Mouse (Mus musculus) activated CD4-positive, CD25-positive, alpha-beta regulatory T cell (primary cell): Measurements from ENCODE around the gene Arl2. TPM values are rescaled to one million over a fixed set of nuclear protein-coding genes. Genes with fewer than 3 reads are reported as not detected.

Experiments
- polyA plus RNA-seq, 2 experiments: library from polyadenylated mRNA; unstranded; fragments of 100-300 nt; shearing (Covaris generic); gene quantifications; one replicate each; pipeline ENCODE4 v1.2.1; 2017

Arl2 gene
- polyA plus RNA-seq, result 10 to 100 TPM; 14.8 to 26.8 TPM

DNA sequence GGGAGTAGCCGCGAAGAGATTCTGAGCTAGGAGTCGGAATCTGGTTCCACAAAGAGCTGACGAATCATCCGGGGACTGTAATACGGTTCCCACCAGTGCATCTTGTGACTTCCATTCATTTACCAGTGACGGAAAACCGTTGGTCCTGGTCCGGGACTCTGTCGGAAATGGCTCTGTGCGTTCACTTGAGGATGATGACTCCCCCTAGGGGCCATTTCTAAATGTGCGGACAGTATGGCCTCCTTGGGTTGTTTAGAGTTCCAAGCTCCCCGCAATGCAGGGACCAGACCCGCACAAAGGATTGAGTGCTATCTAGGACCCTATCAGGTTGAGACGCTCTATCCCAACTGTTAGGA, at the start of gene Arl2:
Gene Arl2 (minus strand): TSS at position 155 of the 356 bp plus-strand sequence.

DNA sequence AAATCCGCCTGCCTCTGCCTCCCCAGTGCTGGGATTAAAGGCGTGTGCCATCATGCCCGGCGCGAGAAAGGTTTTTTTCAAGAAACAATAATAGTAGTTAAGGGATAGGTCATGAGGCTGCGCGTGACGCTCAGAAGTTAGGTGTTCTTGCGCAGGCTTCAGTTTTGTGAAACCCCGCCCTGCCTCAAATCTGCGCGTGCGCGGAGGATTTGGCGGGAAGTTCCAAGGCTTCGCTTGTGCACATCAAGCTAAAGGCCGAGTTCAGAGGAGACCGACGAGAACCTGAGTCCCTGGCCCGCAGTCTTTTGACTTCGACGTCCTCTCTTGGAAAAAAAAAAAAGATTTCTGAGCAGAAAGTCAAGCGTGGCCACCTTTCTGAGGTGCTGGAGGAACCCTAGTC, 42.8 kb upstream of the Arl2 start, which contains the start of gene Majin:
Gene Majin (plus strand): TSS at position 258 of the 400 bp plus-strand sequence.

DNA sequence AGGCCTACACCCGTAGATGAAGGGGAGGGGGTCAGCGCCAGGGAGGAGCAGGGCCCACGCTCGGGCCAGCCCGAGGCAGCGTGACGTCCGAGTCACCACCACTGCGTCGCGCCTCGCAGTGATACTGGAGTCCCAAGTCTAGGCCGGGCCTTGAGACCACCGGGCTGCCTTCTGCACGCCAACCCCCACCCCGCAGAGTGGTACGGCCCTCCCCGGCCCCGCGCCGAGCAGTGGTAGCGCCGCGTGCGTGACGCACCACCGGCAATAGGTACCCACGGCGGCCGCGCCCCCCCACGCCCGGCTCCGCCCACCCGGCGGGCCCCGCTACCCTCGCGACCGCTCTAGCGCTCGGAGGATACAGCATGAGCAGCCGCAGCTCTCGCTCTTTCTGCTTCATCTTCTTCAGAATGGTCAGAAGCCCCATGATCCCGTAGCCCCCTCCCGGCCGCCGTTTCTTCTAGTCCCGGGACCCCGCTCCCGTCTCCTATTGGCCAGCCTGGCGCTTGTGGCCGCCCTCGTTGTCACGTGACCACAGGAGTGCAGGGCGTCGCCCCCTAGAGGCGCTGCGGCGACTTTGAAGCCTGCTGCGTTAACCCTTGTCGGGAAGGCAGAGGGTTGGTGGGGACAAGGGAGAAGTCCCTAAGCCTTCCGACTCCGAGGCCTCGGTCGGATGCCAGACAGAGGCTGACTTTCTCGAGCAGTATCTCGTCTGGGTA, 512 bp downstream of the Arl2 start, which contains the start of gene Batf2:
Gene Batf2 (plus strand): TSS at position 306 of the 716 bp plus-strand sequence.

DNA sequence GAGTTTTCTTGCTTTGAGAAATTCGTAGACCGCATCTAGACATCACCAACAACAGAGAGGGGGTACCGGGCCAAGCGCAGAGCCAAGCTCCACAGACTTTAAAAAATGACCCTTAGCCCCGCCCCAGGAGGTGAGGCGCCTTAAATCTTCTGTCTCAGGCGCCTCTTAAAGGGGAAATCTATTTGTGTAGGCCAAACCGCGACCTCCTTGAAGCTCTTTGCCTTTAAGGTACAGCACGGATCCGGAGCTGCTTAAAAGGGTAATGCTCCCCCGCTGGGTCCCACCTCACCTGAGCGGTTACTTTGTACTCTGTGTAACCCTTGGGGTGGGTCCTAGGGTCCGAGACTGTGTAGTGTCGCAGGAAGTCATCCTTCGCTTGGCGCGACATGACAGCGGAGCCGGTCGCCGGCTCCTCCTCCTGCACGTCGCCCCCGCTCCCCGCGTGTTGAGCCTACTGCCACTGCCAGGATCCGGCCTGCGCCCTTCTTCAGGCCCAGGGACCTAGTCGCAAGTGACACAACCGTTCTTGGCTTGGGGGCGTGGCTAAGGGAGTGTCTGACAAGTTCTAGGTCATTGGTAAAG, 13.5 kb downstream of the Arl2 start, which contains the start of gene Snx15:
Gene Snx15 (minus strand): TSS at position 545 of the 582 bp plus-strand sequence.

DNA sequence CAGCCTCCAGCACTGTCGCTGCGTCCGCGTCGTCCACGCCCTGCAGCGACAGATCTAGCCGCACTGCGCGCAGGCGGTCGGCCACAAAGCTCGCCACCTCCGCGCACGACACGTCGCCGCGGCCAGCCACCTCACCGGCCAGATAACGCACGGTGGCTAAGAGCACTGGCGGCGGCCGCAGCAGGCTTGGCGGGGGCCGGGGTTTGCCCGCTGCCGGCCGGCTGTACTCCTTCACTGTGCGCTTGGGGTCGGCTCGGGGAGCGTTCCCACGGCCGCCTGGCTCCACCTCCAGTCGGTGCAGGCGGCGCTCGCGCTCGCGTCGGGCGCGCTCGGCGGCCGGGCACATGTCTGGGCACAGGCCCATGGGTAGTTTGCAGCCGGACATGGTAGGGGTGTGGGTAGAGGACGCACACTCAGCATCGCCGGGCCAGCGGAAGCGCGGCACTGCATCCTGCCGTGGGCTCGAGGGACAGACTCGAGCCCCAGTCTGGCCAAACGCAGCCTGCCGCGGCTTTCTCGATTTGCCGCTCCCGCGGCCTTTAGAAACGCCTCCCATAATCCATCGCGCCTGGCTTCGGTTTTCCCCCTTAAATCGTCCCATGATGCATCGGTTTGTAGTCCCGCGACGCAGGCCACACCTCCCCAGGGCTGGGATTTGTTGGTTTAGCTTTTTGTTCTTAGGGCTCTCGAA, 23.2 kb downstream of the Arl2 start, which contains the start of gene Sac3d1:
Gene Sac3d1 (minus strand): TSS at position 665 of the 691 bp plus-strand sequence.

DNA sequence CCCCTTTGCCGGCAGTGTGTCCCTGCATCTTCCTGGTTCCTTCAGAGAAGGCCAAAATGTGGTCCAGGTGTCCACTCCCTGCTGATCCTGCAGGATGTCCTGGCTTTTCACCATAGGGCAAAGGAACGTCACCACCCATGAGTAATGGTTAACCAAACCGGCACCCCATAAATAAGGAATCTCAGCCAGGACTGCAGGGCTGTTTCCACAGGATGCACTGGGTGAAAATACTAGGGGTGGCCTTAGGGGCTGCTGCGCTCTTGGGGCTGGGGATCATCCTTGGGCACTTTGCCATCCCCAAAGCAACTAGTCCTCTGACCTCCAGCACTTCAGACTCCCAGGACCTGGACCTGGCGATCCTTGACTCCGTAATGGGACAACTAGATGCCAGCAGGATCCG, 35.8 kb downstream of the Arl2 start, which contains the start of gene Naaladl1:
Gene Naaladl1 (plus strand): TSS at position 197 of the 400 bp plus-strand sequence.

DNA sequence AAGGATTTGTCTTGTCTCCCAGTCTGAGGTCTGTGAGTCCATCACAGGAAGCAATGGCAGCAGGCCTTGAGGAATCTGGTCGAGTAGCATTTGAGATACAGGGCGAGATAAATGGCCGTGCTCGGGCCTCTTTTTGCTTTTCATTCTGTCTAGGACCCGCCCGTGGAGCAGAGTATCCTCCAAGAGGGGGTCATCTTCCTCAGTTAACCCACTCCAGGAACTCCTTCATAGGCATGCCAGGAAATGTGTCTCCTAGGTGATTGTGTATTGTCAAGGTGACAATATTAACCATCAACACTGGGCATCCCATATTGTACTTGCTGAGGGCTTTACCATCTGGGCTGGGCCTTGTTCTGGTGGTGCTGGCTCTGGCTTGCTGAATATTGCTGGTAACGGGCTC, 47.2 kb downstream of the Arl2 start, which contains the start of gene AC131692.1:
Gene AC131692.1 (plus strand): TSS at position 301 of the 400 bp plus-strand sequence.

DNA sequence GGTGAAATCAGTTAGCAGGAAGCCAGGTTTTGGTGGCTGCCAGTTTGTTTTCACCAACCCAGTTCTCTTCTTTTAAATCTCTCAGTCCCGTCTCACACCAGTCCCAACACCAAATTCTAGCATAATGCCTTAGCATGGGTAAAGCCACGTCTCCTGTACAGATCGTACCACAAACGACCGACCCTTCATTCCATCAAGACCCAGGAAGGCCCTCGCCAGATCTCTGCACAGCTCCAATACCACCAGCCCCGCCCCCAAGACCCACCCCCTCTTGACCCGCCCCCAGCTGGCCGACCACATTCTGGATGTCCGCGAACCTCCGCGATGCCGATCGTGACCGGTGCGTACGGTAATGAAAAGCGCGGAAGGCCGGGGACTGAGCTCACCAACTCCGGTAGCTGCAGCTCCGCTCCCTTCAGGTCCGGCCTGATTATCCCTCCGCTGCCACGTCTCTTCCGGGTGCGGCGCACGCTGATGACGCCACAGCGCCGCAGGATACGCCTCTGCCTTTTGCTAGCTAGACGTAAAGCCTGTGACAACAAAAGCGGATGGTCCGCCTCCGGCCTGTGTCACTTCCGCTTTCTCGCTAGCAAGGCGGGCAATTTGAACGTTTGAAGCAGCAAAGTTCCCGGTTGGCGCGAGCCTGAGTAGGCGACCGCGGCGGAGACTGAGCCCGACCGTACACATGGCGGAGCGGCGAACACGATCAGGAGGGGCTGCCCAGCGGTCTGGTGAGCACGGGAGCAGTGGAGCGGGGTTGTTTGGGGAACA, 56.7 kb downstream of the Arl2 start, which contains the start of the genes Zfpl1 and Cdca5:
Gene Zfpl1 (minus strand): TSS at position 479 of the 771 bp plus-strand sequence.
Gene Cdca5 (plus strand): TSS at position 506 of the 771 bp plus-strand sequence.

Other genes with a start within 250 kb of the Arl2 start
- gene Tigd3, start 247.4 kb downstream of the Arl2 start, polyA plus RNA-seq, result 1 to 10 TPM in 1 of 2 experiments, under 1 TPM in 1; 0.20 to 1.5 TPM
- 100 to 1,000 TPM; 135 to 158 TPM for gene Dpf2, start 228.5 kb downstream of the Arl2 start, polyA plus RNA-seq
- gene Cdc42ep2, start 216.7 kb downstream of the Arl2 start, polyA plus RNA-seq, result under 1 TPM; 0.06 to 0.79 TPM
- 10 to 100 TPM; 47.2 to 52.6 TPM for gene Pola2, start 177.3 kb downstream of the Arl2 start, polyA plus RNA-seq
- under 1 TPM in 1 of 2 experiments, not detected in 1; 0.12 TPM for gene Slc22a20, start 155.4 kb downstream of the Arl2 start, polyA plus RNA-seq
- 10 to 100 TPM; 64.7 to 92.5 TPM for gene Capn1, start 125.7 kb downstream of the Arl2 start, polyA plus RNA-seq
- gene Syvn1, start 95.0 kb downstream of the Arl2 start, polyA plus RNA-seq, result 10 to 100 TPM; 32.0 to 43.8 TPM
- gene Mrpl49, start 83.8 kb downstream of the Arl2 start, polyA plus RNA-seq, result 10 to 100 TPM; 45.2 to 50.7 TPM
- gene Fau, start 83.7 kb downstream of the Arl2 start, polyA plus RNA-seq, result 1,000 to 10,000 TPM in 1 of 2 experiments, 100 to 1,000 TPM in 1; 813 to 1,285 TPM
- gene Znhit2, start 80.4 kb downstream of the Arl2 start, polyA plus RNA-seq, result 10 to 100 TPM; 32.8 to 52.1 TPM
- 10 to 100 TPM; 11.1 to 11.2 TPM for gene Tm7sf2, start 73.2 kb downstream of the Arl2 start, polyA plus RNA-seq
- 10 to 100 TPM; 70.2 to 73.2 TPM for gene Vps51, start 64.3 kb downstream of the Arl2 start, polyA plus RNA-seq
- under 1 TPM; 0.31 to 0.42 TPM for gene Tmem262, start 61.5 kb downstream of the Arl2 start, polyA plus RNA-seq
- 1 to 10 TPM in 1 of 2 experiments, under 1 TPM in 1; 0.45 to 1.5 TPM for gene Gm28374, start 59.3 kb downstream of the Arl2 start, polyA plus RNA-seq
- 10 to 100 TPM; 44.0 to 47.3 TPM for gene Zfpl1, start 56.6 kb downstream of the Arl2 start, polyA plus RNA-seq
- gene Cdca5, start 56.6 kb downstream of the Arl2 start, polyA plus RNA-seq, result 10 to 100 TPM in 1 of 2 experiments, 1 to 10 TPM in 1; 9.4 to 10.0 TPM
- not detected for gene AC131692.1, start 47.1 kb downstream of the Arl2 start, polyA plus RNA-seq
- gene Naaladl1, start 35.8 kb downstream of the Arl2 start, polyA plus RNA-seq, result under 1 TPM in 1 of 2 experiments, not detected in 1; 0.18 TPM
- 10 to 100 TPM; 13.8 to 33.6 TPM for gene Sac3d1, start 22.9 kb downstream of the Arl2 start, polyA plus RNA-seq
- 10 to 100 TPM; 30.2 to 35.6 TPM for gene Snx15, start 13.2 kb downstream of the Arl2 start, polyA plus RNA-seq
- gene Batf2, start 565 bp downstream of the Arl2 start, polyA plus RNA-seq, result under 1 TPM in 1 of 2 experiments, not detected in 1; 0.75 TPM
- not detected for gene Majin, start 42.8 kb upstream of the Arl2 start, polyA plus RNA-seq
- not detected for gene Gpha2, start 84.8 kb upstream of the Arl2 start, polyA plus RNA-seq
- 10 to 100 TPM; 11.2 to 16.8 TPM for gene Ppp2r5b, start 94.3 kb upstream of the Arl2 start, polyA plus RNA-seq
- 10 to 100 TPM; 13.3 to 32.4 TPM for gene Atg2a, start 100.1 kb upstream of the Arl2 start, polyA plus RNA-seq
- 10 to 100 TPM; 34.9 to 43.9 TPM for gene Ehd1, start 135.2 kb upstream of the Arl2 start, polyA plus RNA-seq
- under 1 TPM; 0.20 to 0.64 TPM for gene Cdc42bpg, start 164.9 kb upstream of the Arl2 start, polyA plus RNA-seq
- 10 to 100 TPM; 33.5 to 46.0 TPM for gene Men1, start 193.4 kb upstream of the Arl2 start, polyA plus RNA-seq
- 100 to 1,000 TPM; 151 to 161 TPM for gene Map4k2, start 199.6 kb upstream of the Arl2 start, polyA plus RNA-seq
- 100 to 1,000 TPM; 191 to 248 TPM for gene Sf1, start 222.1 kb upstream of the Arl2 start, polyA plus RNA-seq
- 10 to 100 TPM in 1 of 2 experiments, 1 to 10 TPM in 1; 5.2 to 11.2 TPM for gene Pygm, start 242.9 kb upstream of the Arl2 start, polyA plus RNA-seq